10 mouse cellular contexts compared by ENCODE assay signal in genomic region chr2:91932737-91933350, GRCm38 (mm10). TPM values are rescaled to one million over a fixed set of nuclear protein-coding genes. Genes with fewer than 3 reads are reported as not detected.
DNase-seq lines count a peak whose midpoint lies in the region; ATAC-seq and TF ChIP-seq lines count a peak whose summit lies in the region.
"Had no signal": no experiment of that assay in that cellular context is flagged by ENCODE, and none has a peak within 500 bp of the region (broad histone marks: within the 10 kb centered on the region; RNA-seq: fewer than 3 reads in every experiment).

No protein-coding gene starts in this region.

- no peak for ATAC-seq in forebrain, embryonic 12.5 days (ENCODE audit: low FRiP score)
- peak; percentile 28; the same call in 1 of the 2 replicates for ATAC-seq in liver, embryonic 12.5 days
- no peak for ATAC-seq in megakaryocyte progenitor cell, adult 5-6 weeks (replicated peaks; ENCODE audit: poor library complexity)

- H3K9ac ChIP-seq in MEL (ENCODE audit: control insufficient read depth, low read depth, low read length, poor library complexity, severe bottlenecking) = no peak overlapping the region
- 0 out of 2 replicates have a peak overlapping the region, but pooled peaks have one; percentile 95 for H3K9ac ChIP-seq in forebrain, embryonic 12.5 days
- peak overlapping the region; percentile 55 for H3K9ac ChIP-seq in liver, embryonic 12.5 days

- no peaks in the 10 kb centered on the region for H3K79me2 ChIP-seq in MEL (ENCODE audit: control insufficient read depth, insufficient read depth, low read length, poor library complexity)

- peak overlapping the region; percentile 82 for H3K4me2 ChIP-seq in forebrain, embryonic 12.5 days
- H3K4me2 ChIP-seq in liver, embryonic 12.5 days = peak overlapping the region; percentile 73

- no peak; a peak in 1 of 4 replicates for TF ChIP-seq POLR2A in MEL (IDR thresholded peaks at IDR 0.05; ENCODE audit: control insufficient read depth in 1 of 2, insufficient read depth in 1 of 2, low read depth in 1 of 2, low read length in 2 of 2, poor library complexity in 1 of 2)

- no peaks in the 10 kb centered on the region for H3K27me3 ChIP-seq in heart, embryonic 10.5 days (ENCODE audit: insufficient read depth, poor library complexity, severe bottlenecking)
- no peaks in the 10 kb centered on the region for H3K27me3 ChIP-seq in MEL (ENCODE audit: control insufficient read depth in 1 of 2, insufficient read depth in 2 of 2, low read length in 2 of 2)
- 0 out of 2 replicates have a peak, but pooled peaks cover 7% of the 10 kb centered on the region for H3K27me3 ChIP-seq in forebrain, embryonic 12.5 days
- peaks cover 33% of the 10 kb centered on the region for H3K27me3 ChIP-seq in liver, embryonic 12.5 days (replicated peaks)

- TF ChIP-seq RAD21 in MEL (IDR thresholded peaks at IDR 0.05; ENCODE audit: low read depth, low read length) = no peak

- intact Hi-C loops in heart, postnatal 14 days (cut with DNase I) = loop anchor here (10.0 kb wide), 1 partner anchor 502 kb away; the partner anchor contains the start of gene Cry2

- peak overlapping the region; percentile 92 for H3K27ac ChIP-seq in heart, embryonic 10.5 days
- no peak overlapping the region for H3K27ac ChIP-seq in MEL (ENCODE audit: control insufficient read depth, low read depth, low read length)
- H3K27ac ChIP-seq in forebrain, embryonic 12.5 days = peak overlapping the region; percentile 94
- peak overlapping the region; percentile 64 for H3K27ac ChIP-seq in liver, embryonic 12.5 days

- peak overlapping the region; percentile 78 for H3K4me3 ChIP-seq in heart, embryonic 10.5 days
- no peak overlapping the region for H3K4me3 ChIP-seq in MEL (ENCODE audit: control insufficient read depth in 1 of 2, insufficient read depth in 1 of 2, low read depth in 2 of 2, low read length in 2 of 2)
- H3K4me3 ChIP-seq in forebrain, embryonic 12.5 days (replicated peaks) = peak overlapping the region; percentile 77; the same call in 1 of the 2 replicates
- H3K4me3 ChIP-seq in liver, embryonic 12.5 days = peak overlapping the region; percentile 50

- TF ChIP-seq EP300 in MEL (IDR thresholded peaks at IDR 0.05; ENCODE audit: low read depth in 1 of 2, low read length in 2 of 2) = no peak

- H3K4me1 ChIP-seq in heart, embryonic 10.5 days = peaks cover 86% of the 10 kb centered on the region
- no peaks in the 10 kb centered on the region for H3K4me1 ChIP-seq in MEL (ENCODE audit: control insufficient read depth in 1 of 2, insufficient read depth in 2 of 2, low read length in 2 of 2)
- H3K4me1 ChIP-seq in forebrain, embryonic 12.5 days = peaks cover 56% of the 10 kb centered on the region
- H3K4me1 ChIP-seq in liver, embryonic 12.5 days = peaks cover 61% of the 10 kb centered on the region

- H3K9me3 ChIP-seq in heart, embryonic 10.5 days = no peaks in the 10 kb centered on the region
- no peaks in the 10 kb centered on the region for H3K9me3 ChIP-seq in MEL (replicated peaks; ENCODE audit: insufficient read depth, low read length)
- no peaks in the 10 kb centered on the region for H3K9me3 ChIP-seq in forebrain, embryonic 12.5 days
- no peaks in the 10 kb centered on the region for H3K9me3 ChIP-seq in liver, embryonic 12.5 days (replicated peaks)

- TF ChIP-seq CTCF in MEL (IDR thresholded peaks at IDR 0.05 in 2 of 3, conservative IDR thresholded peaks at IDR 0.05 in 1 of 3; ENCODE audit: control insufficient read depth in 1 of 3, insufficient read depth in 1 of 3, low read depth in 2 of 3, low read length in 3 of 3, poor library complexity in 1 of 3, severe bottlenecking in 1 of 3) = no peak

- DNase-seq in heart, embryonic 10.5 days (ENCODE audit: low spot score) = no peak
- DNase-seq in heart, postnatal 14 days = no peak
- DNase-seq in MEL (ENCODE audit: low read depth, low spot score) = no peak
- DNase-seq in adrenal gland, adult (ENCODE audit: inconsistent age in 2 of 2, low spot score in 1 of 2) = no peak
- DNase-seq in layer of hippocampus, adult 11-12 months (ENCODE audit: low spot score) = no peak
- DNase-seq: left cerebral cortex, postnatal 4 days had no signal

- 17% methylated on average over 6 of the region's 6 CpGs for WGBS in heart, embryonic 10.5 days
- 9% methylated on average over 6 of the region's 6 CpGs for WGBS in forebrain, embryonic 12.5 days
- 22% methylated on average over 6 of the region's 6 CpGs for WGBS in liver, embryonic 12.5 days (ENCODE audit: insufficient replicate concordance)

- H3K36me3 ChIP-seq in heart, embryonic 10.5 days = peaks cover 54% of the 10 kb centered on the region
- H3K36me3 ChIP-seq in MEL (ENCODE audit: control insufficient read depth in 1 of 2, insufficient read depth in 2 of 2, low read length in 2 of 2) = no peaks in the 10 kb centered on the region; a peak in 1 of 4 replicates
- peaks cover 46% of the 10 kb centered on the region for H3K36me3 ChIP-seq in forebrain, embryonic 12.5 days (replicated peaks)
- H3K36me3 ChIP-seq in liver, embryonic 12.5 days = peaks cover 53% of the 10 kb centered on the region

TF ChIP-seq in MEL, 35 proteins besides CTCF, POLR2A, EP300 and RAD21:
- no peak for TF ChIP-seq BHLHE40 (IDR thresholded peaks at IDR 0.05; ENCODE audit: borderline replicate concordance, low read depth, low read length)
- TF ChIP-seq POLR2AphosphoS2 (IDR thresholded peaks at IDR 0.05; ENCODE audit: low read length) = peak; percentile 40; the same call in 1 of the 2 replicates
TF ChIP-seq in MEL: peak in this region for 1.

RNA-seq across cellular contexts. Expression of gene Mdk, which starts 0.7 kb away (rescaled TPM):
- polyA plus RNA-seq in heart, embryonic 10.5 days (2016; fragmentation: Nextera tagmentation; extraction: Ambion mirVana) = 1,001 and 1,694 TPM in 2 replicates
- 10 to 100 TPM; 15.7 to 16.8 TPM for total RNA-seq in heart, postnatal 14 days (2021)
- total RNA-seq in MEL (2012; rRNA removed) = 0.19 and 0.59 TPM in 2 replicates
- 1 to 10 TPM in 1 of 2 experiments, not detected in 1; 3.4 TPM for polyA plus RNA-seq in MEL (2012; ENCODE audit: insufficient read depth in 1 of 2, insufficient read length in 2 of 2, low read depth in 1 of 2, low replicate concordance in 2 of 2, missing spikeins in 1 of 2)
- 834 and 889 TPM in 2 replicates for polyA plus RNA-seq in forebrain, embryonic 12.5 days (2016; fragmentation: Nextera tagmentation; extraction: Ambion mirVana)
- 137 and 140 TPM in 2 replicates for polyA plus RNA-seq in liver, embryonic 12.5 days (2016; fragmentation: Nextera tagmentation; extraction: Ambion mirVana)
- 0.32 and 0.86 TPM in 2 replicates for total RNA-seq in megakaryocyte progenitor cell, adult 5-6 weeks (2015)
- total RNA-seq in megakaryocyte progenitor cell, adult 5-6 weeks (2017) = 0.12 and 0.30 TPM in 2 replicates

RNA-seq across cellular contexts. Expression of gene Chrm4, which starts 5.8 kb away (rescaled TPM):
- 0.16 and 0.57 TPM in 2 replicates for polyA plus RNA-seq in heart, embryonic 10.5 days (2016; fragmentation: Nextera tagmentation; extraction: Ambion mirVana)
- not detected for total RNA-seq in heart, postnatal 14 days (2021)
- 23.9 and 29.0 TPM in 2 replicates for total RNA-seq in MEL (2012; rRNA removed)
- polyA plus RNA-seq in MEL (2012; ENCODE audit: insufficient read depth in 1 of 2, insufficient read length in 2 of 2, low read depth in 1 of 2, low replicate concordance in 2 of 2, missing spikeins in 1 of 2) = 10 to 100 TPM in 1 of 2 experiments, not detected in 1; 21.5 TPM
- polyA plus RNA-seq in forebrain, embryonic 12.5 days (2016; fragmentation: Nextera tagmentation; extraction: Ambion mirVana) = 0.31 and 0.72 TPM in 2 replicates
- 0.17 TPM in 1 of 2 replicates, not detected in the other for polyA plus RNA-seq in liver, embryonic 12.5 days (2016; fragmentation: Nextera tagmentation; extraction: Ambion mirVana)
- 0.17 TPM in 2 replicates for total RNA-seq in megakaryocyte progenitor cell, adult 5-6 weeks (2015)
- total RNA-seq in megakaryocyte progenitor cell, adult 5-6 weeks (2017) = 0.17 TPM in 1 of 2 replicates, not detected in the other

RNA-seq across cellular contexts. Expression of gene Gm9821, which starts 12.7 kb away (rescaled TPM):
- 1.9 and 3.0 TPM in 2 replicates for polyA plus RNA-seq in heart, embryonic 10.5 days (2016; fragmentation: Nextera tagmentation; extraction: Ambion mirVana)
- total RNA-seq in heart, postnatal 14 days (2021) = not detected
- 0.85 and 1.2 TPM in 2 replicates for total RNA-seq in MEL (2012; rRNA removed)
- 10 to 100 TPM in 1 of 2 experiments, not detected in 1; 22.7 TPM for polyA plus RNA-seq in MEL (2012; ENCODE audit: insufficient read depth in 1 of 2, insufficient read length in 2 of 2, low read depth in 1 of 2, low replicate concordance in 2 of 2, missing spikeins in 1 of 2)
- 0.46 and 0.52 TPM in 2 replicates for polyA plus RNA-seq in forebrain, embryonic 12.5 days (2016; fragmentation: Nextera tagmentation; extraction: Ambion mirVana)
- 2.3 and 2.5 TPM in 2 replicates for polyA plus RNA-seq in liver, embryonic 12.5 days (2016; fragmentation: Nextera tagmentation; extraction: Ambion mirVana)
- not detected in 2 replicates for total RNA-seq in megakaryocyte progenitor cell, adult 5-6 weeks (2015)
- total RNA-seq in megakaryocyte progenitor cell, adult 5-6 weeks (2017) = 0.21 and 0.95 TPM in 2 replicates
- total RNA-seq: left cerebral cortex, postnatal 4 days had no signal
- polyA plus RNA-seq: cortical plate, adult 2 months had no signal

RNA-seq across cellular contexts. Expression of gene Dgkz, which starts 42.8 kb away (rescaled TPM):
- 58.4 and 61.0 TPM in 2 replicates for polyA plus RNA-seq in heart, embryonic 10.5 days (2016; fragmentation: Nextera tagmentation; extraction: Ambion mirVana)
- 10 to 100 TPM; 62.3 to 63.1 TPM for total RNA-seq in heart, postnatal 14 days (2021)
- total RNA-seq in MEL (2012; rRNA removed) = 65.6 and 66.1 TPM in 2 replicates
- 100 to 1,000 TPM in 1 of 2 experiments, not detected in 1; 165 TPM for polyA plus RNA-seq in MEL (2012; ENCODE audit: insufficient read depth in 1 of 2, insufficient read length in 2 of 2, low read depth in 1 of 2, low replicate concordance in 2 of 2, missing spikeins in 1 of 2)
- polyA plus RNA-seq in forebrain, embryonic 12.5 days (2016; fragmentation: Nextera tagmentation; extraction: Ambion mirVana) = 24.4 and 28.5 TPM in 2 replicates
- polyA plus RNA-seq in liver, embryonic 12.5 days (2016; fragmentation: Nextera tagmentation; extraction: Ambion mirVana) = 46.9 and 48.8 TPM in 2 replicates
- total RNA-seq in megakaryocyte progenitor cell, adult 5-6 weeks (2015) = 111 and 112 TPM in 2 replicates
- 76.3 and 94.7 TPM in 2 replicates for total RNA-seq in megakaryocyte progenitor cell, adult 5-6 weeks (2017)

Comparison
In these comparisons a context has a peak if more than half of its experiments do, and no peak if none do; other contexts are left out.
1. H3K4me3 ChIP-seq: peak in heart, embryonic 10.5 days (single experiment), forebrain, embryonic 12.5 days (single experiment) and liver, embryonic 12.5 days (single experiment); none in MEL (0 of 2).
2. RNA of gene Mdk, which starts 0.7 kb away (polyA plus RNA-seq): 1,001 to 1,694 TPM in heart, embryonic 10.5 days, 834 to 889 TPM in forebrain, embryonic 12.5 days and 137 to 140 TPM in liver, embryonic 12.5 days; 3.4 TPM in MEL; every median in the first group is over 10 times any median in the second.